Mouse (Mus musculus): ENCODE measurements around the gene Stk32c.

The Stk32c gene

DNA sequence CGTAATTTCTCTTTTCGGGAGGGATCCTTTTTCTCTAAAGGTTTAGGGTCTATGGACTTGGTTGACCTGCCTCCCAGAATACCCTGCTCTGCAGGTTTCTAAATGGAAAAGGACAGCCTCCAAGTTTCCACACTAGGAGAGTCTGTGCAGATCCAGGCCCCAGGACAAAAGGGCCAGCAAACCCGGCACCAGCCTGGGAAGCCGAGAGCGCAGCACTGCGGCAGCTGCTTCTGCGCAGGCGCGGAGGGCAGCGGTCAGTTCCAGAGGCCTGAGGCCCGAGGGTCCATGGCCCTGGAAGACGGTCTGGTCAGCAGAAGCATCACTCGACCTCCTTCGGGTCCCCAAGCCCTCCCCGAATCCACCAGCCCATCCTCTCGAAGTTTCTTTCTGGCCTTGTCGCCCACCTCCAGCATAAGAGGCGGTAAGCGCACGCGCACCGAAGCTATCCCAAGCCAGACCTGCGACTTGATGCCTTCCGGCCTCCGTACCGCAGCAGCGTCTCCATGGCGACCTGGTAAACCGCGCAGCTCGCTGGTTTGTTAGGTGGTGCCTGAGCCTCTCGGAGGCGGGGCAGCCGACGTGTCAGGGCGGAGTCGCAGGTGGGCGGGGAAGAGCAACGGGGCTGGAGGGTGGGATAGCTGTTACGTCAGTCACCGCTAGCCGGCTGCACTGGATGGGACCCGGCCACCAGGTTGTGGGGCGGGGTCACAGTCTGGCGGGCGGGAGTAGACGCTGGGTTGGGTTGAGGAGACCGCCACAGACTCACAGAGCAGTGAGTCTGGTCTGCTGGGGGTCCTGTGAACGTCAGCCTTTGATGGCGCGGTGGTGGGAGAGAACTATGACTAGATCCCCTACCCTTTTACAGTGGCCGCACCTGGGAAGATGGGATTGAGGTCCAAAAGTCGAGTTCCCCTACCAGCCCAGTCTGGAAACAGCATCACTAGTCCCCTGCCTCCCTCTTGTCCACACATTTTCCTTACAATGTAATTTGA, at the start of gene Stk32c, which contains the start of gene Lrrc27:
Gene Stk32c, minus strand, starts transcription at position 554 of the 992 bp plus-strand sequence.
Gene Lrrc27, plus strand, starts transcription at position 235 of the 992 bp plus-strand sequence.
- peak; percentile 99 for DNase-seq

DNA sequence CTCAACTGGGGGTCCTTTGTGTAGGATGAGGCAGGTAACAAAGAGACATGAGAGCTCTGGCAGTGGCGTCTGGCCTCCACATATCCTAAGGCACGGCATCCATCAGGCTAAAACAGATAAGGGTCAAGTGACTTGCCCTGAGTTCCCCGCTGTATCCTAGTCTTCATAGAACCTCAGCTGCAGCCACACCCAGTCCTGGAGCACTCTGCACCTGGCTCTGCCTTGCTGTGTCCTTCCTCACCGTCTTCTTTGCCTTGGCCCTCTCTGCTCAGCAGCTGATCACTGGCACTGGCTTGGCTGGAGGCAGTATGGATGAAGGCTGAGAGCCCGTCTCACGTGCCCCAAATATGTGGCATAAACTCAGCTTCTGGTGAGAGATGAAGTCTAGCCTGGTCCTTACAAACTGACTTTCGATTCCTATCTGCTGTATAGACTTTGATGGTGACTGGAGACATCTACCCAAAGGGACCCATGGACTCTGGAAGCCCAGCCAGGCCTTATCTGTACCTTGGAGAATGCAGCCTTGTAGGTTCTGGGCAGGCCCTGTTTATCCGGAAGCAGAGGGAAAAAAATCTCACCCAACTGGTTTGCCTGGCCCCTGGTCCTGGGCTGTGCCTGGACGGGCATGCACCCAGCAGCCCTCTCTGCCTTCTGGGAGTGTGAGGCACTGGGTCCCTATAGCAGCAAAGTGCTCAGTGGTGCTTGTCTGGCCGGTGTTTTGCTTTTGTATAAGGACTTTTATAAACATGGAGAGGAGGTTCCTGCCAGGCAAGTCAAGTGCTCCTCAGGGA, 44.8 kb upstream of the Stk32c start:
- peak; percentile 78 for DNase-seq

DNA sequence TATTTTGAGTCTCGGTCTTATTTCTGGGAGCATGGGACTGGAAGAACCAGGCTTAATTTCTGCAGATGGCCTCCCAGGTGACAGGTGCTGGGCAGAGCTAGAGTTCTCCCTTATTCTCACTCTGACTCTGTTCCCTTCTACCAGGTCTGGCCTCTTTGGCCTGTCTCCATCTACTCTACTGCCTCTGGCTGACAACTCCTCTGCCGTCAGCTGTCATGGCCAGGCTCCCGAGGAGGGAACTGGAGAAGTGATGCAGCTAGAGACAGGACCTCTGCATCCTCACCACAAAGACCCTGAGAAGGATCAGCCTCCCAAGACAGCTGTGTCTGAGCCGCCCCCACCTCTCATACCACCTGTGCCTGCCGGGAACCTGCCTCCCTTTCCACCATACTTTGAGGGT, 41.5 kb upstream of the Stk32c start:
- DNase-seq = no peak

DNA sequence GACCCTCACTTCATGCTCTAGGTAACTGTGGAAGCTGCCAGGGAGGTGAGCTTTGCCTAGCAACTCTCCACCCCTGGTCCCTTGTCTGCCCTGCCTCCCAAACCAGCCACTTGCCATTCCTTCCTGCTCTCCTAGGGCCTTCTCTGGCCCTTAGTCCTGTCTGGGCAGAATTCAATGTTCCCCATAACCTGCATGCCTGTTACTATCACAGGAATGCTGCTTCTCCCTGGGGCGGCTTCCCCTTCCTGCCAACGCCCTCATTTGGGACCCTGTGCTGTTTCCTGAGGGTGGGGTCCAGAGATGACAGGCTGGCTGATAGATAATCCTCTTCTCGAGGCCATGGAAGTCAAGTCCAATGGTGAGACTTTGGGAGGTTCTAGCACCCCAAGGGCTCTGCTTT, 40.4 kb upstream of the Stk32c start:
- DNase-seq = no peak

DNA sequence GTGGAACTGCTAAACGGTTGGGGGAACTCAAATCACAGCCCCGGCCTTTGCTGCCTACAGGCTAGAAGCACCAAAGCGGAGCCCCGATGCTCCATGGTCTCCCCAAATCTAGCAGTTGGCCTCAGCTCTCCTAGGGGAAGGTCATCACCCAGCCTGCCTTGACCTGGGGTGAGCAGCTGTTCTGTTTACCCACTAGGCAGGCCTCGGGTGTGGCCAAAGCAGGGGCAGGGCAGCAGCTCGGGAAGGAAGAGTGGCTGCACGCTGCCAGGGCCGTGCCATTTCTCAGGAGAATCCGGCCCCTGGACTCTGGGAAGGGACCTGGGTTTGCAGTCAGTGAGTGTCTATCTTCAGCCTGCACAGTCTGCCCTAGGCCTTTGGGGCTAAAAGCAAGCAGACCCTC, 39.9 kb upstream of the Stk32c start:
- DNase-seq = no peak

DNA sequence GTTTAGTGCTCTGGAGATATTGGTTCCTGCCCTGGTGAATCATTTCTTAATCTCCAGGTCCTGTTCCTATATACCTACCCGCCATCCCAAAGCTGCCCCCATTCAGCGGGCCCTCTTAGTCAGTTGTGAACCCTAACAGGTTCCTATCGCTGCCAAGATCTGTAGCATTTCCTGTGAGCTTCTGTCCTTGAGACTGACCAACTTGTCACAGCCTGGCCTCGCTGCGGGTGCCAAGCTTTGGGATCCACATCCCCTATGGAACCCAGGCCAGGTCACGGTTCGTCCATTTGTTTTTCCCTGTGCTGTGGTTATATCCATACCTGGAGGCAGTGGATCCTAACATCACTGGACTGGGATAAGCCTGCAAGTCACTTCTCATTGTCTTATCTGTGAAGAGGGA, 39.5 kb upstream of the Stk32c start:
- DNase-seq = no peak

DNA sequence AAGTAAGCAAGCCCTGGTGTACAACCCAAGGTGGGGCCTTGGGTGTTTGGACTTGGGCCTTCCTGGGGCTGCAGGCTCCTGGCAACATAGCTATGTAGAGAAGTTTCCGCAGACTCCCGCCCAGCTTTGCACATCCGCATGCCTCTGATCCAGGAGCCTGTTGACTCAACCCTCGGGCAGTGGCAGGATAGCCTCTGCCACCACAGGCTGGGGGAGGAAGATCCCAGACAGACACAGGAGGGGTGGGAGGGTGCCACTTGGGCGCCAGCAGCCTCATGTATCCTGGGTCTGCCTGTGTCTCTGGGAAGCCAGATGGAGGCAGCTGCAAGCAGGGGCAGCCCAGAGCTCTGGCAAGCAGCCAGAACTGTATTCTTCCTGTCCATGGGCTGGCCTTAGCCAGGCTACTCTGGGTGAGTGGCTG, 38.8 kb upstream of the Stk32c start:
- DNase-seq = peak; percentile 87

DNA sequence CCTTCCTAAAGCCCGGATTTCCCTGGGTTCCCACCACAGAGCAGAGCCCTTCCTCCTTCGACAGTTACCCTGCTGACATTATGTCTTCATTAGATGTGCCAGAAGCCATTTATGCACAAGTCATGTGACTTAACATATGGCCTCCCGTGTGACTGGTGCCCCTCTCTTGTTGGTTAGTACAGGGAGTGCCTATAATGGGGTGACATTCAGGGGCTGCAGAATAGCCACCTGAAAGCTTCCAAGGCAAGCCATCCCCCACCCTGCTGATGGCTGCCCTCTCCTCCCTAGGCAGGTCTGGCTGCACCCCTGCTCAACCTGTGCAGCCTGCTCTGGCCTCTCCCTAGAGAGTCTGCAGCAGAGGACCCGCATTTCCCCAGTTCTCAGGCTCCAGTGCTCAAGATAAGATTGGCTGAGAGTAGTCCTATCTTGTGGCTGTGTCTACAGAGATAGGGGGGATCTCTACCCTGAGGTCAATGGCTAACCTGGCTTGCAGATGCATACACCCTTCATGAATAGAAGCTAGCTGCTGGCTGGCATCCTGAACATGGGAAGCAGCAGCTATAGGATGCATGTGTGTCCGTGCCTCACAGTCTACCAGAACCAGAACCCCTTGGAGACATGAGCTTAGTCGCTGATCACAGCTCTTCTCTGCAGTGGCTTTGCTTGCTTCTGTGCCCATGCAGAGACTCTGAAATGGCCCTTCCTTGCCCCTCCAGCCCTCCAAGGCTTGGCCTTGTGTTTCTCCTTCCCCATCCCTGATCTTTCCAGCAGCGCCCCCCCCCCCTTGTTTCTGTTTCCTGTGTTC, 36.5 kb upstream of the Stk32c start:
- no peak for DNase-seq

DNA sequence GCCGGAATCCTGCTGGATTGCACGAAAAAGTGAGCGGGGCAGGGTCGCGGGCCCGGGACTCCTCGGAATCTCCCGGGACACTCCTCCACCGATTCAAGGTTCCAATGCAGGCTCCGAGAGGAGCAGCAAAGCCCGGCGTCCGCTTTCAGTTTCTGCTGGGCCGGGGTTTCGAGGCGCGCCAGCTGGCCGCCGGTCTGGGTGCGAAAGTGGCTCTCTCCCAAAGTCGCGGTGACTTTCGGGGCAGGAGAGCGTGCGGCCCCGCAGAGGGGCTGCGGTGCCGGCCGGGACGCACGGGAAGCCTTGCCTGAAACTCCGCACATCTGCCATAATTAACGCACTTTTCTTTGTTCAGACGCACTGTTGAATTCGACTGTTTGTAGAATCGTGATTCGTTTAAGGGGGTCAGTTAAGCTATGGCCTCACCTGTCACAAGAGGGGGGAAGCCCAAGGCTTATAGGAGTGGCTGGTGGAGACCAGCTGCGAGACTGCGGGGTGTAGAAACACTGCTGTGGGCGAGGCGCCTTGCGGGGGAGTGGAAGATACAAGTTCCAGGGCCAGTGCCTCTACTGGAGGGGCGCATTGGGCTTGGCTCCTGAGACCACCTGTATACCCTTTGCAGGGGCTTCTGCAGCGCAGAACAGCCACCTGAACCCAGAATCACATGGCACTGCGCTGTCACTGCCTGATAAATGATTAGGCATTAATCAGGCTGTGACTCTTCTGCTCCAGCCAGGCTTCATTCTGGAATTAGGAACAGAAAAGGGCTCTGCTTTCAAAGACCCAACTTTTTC, 35.7 kb upstream of the Stk32c start:
- DNase-seq = no peak

DNA sequence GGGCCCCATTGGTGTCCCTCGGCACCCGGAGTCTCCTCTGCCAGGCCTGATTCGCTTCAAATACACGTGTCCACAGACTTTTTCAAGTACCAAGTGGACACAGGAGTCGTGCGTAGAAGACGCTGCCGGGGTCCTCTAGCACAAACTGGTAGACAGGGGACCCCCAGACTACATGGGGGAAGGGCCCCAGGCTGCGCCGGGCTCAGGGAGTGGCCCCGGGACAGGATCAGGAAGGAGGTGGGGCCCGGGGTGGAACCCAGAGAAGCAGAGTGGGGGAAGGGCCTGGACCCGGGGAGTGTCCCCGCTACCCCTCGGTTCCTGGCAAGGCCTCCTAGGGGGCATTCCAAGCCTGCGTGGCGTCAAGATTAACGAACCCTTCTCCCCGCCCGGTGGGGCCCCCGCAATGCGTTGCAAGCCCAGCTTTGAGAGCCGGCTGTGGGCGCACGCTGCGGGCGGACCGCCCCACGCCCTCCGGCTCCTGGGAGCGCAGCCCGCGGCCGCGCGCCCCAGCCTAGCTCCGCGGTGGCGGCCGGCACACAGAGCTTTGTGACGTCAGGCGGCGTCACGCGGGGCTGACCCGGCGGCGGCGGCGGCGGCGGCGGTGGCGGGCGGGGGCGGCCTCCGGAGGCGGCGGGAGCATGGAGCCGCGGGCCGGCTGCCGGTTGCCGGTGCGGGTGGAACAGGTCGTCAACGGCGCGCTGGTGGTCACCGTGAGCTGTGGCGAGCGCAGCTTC, 34.9 kb upstream of the Stk32c start, which contains the start of gene Pwwp2b:
Gene Pwwp2b, plus strand, starts transcription at position 602 of the 734 bp plus-strand sequence.
- peak; percentile 91 for DNase-seq

DNA sequence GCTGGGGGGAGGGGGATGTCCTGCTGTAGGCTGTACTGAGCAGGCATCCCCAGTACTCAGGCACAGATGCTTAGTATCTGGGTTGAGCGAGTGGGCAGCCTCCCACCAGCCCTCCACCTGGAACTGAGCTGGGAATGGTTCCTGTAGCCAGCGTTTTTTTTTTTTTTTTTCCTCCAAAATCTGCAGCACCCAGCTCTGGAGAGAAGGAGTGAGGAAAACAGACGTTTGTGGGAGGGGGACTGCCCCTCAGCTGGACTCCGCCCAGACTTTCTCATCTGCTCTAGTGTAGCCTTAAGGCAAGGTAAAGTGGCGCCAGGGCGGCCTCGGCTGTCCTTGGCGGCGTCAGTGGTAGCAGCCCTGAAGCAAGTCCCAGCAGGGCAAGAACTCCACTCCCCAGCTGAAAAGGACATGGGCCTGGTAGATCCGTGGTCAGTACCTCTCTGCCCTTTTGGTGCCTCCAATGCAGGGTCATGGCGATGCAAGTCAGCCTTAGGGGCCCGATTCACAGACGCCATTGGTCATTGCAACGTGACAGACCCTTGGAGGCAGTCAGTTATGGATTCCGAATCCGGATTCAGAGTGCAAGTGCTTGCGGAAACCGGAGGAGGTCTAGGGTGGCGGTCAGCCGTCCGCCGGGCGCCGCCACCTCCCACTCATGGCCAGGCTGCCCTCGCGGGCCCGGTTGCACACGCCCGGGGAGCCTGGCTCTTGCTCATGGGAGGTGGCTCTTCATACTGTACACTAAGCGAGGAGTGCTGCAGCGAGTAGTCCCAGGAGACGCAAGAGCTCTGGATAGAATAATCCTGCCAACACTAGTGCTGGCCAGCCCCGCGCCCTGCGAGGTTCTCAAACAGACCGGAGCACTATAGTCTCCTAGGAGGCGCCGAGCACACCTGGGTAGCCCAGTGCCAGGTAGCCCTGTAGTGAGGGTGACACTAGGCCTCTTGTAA, 34.1 kb upstream of the Stk32c start:
- peak; percentile 66 for DNase-seq

DNA sequence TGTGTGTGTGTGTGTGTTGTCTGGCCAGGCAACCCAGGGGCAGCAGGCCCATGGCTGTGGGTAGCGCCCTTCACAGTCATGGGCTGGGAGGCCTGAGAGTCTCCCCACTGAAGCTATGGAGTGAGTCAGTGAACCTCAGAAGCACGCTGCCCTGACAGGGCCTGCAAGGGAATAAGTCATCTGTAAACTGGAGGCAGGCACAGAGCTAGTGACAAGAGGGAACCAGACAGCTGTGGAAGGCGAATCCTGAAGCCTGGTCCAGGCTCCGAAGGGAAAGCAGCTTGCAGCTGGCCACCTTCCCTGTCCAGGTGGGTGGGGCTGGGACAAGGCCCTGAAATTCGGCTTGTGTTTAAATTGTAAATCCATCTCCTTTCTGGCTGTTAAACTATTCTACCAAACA, 33.0 kb upstream of the Stk32c start:
- no peak for DNase-seq

DNA sequence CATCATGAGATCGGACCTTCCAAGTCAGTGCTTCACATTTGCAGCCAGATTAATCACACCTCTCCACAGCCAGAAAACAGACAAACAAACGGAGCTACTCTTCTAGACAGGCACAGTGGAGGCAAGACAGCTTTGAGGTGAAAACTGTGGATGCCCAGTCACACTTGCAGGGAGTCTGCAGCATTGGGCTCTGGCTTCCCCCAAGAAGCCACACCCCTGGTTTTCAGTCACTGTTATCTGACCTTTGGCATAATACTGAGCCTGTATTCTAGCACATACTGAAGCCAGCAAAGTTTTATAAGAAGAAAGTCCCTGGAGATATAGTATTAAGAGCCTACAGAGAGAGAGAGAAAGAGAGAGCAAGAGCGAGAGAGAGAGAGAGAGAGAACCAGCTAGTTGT, 26.3 kb upstream of the Stk32c start:
- DNase-seq = no peak

DNA sequence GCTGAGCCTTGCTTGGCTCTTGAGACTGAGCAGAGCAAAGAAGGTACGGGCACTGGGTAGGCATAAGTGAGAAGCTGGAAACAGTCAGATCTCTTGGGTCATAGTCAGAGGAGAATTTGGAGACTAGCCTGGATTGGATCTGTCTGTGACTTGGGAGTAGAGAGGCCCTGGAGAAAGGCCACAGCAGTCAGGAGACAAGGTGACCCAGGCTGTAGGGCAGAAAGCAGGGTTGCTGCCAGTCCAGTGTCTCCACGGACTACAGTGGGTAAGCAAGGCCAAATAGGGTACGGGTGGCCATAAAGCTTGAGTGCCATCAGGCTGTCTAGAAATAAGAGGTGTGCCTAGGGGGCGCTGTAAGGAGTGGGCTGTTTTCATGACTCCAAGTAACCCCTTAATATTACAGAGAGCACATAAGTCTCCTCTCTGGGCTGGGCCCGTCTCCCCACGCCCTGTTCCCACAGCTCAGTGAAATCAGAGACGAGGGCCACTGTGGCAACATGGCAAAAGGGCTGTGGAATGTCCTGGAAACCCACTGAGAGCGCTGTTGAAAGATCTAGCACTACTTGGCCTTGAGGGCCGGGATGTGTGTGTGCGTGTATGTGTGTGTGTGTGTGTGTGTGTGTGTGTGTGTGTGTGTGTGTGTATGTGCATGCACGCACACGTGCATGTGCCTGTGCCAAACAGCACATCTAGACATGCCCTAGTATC, 22.7 kb upstream of the Stk32c start:
- DNase-seq = no peak

DNA sequence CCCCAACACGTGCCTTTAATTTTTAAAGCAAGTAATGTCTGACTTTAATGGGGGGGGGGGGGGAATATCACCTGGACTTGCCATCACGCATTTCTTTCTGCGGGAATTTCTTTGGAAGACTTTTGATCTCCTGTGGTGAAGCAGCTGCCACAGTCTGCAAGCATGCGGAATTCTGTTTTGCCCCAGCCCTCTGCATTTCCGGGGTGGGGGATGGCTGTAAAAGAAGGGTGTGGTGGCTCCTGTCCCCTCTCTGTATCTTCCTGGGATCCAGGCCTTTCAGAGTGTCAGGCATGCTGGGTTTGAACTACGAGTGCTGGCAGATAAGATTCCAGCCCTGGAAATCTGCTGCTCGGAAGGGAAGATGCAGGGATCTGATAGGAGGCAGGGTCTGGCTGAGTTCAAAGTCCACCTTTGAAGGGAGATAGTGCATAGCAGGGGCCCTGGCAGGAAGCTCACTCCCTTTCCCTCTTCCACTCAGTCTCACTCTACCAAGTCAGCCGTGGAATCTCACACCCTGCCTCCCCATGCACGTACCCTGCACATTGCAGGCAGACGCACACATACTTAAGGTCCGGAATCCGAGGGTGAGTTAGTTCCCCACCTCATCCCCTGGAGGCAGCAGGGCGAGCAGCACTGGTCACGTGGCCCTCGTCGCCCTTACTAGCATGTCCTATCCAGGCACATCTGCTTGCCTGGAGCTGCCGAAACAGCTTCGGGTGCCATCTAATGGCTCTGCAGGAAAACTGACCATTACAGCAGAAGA, 21.5 kb upstream of the Stk32c start:
- peak; percentile 76 for DNase-seq

DNA sequence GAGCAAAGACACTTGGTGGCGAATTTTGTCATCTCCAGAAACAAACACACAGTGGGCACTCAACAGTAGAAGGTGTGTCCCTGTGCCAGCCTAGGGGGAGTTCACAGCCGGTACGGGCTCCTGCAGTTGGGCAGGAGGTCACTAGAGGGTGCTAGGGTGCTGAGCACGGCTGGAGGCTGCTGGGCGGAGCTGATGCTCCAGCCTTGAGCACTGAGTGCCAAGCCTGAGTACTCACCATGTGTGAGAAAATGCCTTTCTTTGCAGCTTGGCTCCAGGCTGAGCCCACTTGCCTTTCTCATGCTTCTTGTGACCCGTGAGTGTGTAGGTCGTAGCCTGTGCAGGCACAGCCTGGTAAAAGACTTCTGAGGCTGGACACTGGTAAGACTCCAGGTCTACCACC, 20.6 kb upstream of the Stk32c start:
- DNase-seq = peak; percentile 91

DNA sequence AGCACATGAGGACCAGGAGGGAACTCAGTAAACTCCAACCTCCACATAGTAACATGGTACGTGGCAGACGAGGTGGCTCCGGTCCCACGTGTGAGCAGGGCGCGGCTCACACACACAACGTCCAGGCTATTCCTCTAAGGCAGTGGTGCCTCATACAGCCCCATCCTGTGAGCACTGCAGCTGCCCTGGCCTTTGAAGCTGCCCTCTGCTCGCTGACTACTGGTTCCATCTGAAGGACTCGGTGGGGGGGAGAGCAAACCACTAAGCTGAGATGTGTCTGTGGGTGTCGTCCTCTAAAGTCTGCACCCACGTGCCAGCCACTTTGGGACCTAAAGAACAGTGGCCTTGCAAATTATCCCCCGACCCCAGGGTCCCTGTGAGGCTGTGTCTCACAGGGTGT, 17.1 kb upstream of the Stk32c start:
- no peak for DNase-seq

DNA sequence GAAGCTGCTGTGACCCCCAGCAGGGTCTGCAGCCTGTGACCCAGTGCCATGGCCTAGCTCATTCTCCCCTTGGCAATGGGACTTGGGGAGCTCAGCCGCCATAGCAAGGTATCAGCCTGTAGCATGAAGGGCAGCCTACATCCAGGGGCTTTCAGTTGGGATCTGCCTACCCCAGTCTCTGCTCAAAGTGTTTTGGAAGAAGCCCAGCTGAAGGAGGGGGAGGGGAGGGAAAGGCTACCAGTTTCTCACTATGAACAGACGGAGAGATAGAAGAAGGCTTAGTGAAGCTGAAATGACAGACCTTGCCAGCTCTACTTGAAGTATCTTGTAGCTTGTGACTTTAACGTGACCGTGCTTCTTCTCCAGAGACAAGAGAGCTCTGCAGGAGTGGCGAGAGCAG, 16.7 kb upstream of the Stk32c start:
- no peak for DNase-seq
